Mouse (Mus musculus) MEL (cell line): ENCODE measurements around the gene Usp19. TPM values are rescaled to one million over a fixed set of nuclear protein-coding genes. Genes with fewer than 3 reads are reported as not detected.
A peak's percentile ranks its signal among the peaks of the same experiment; 100 is the strongest.

ENCODE experiments used
- DNase-seq: peaks from one replicate; pipeline ENCODE4 v3.0.0; 2011; ENCODE audit warnings: low read depth, low spot score
- H3K27ac ChIP-seq: 2 replicates; pipeline ENCODE4 v1.5.1; 2012; ENCODE audit warnings: low read depth, mild to moderate bottlenecking, control low read depth, low read length, moderate library complexity; ENCODE audit not compliant: control insufficient read depth
- H3K27me3 ChIP-seq, 2 experiments: fragments of 150-350 bp in 1 of 2; sonication (generic) in 1 of 2; 2 replicates each; pipeline ENCODE4 v1.6.1; 2012; ENCODE audit warnings: low read length in 2 of 2, mild to moderate bottlenecking in 2 of 2, improper control_type of control experiment in 1 of 2, moderate library complexity in 1 of 2; ENCODE audit not compliant: insufficient read depth in 2 of 2, control insufficient read depth in 1 of 2
- H3K36me3 ChIP-seq, 2 experiments: 2 replicates each; pipeline ENCODE4 v1.6.1; 2012 to 2014; ENCODE audit warnings: low read length in 2 of 2, improper control_type of control experiment in 1 of 2, inconsistent platforms in 1 of 2, mild to moderate bottlenecking in 1 of 2; ENCODE audit not compliant: insufficient read depth in 2 of 2, control insufficient read depth in 1 of 2
- H3K4me1 ChIP-seq, 2 experiments: fragments of 150-350 bp in 1 of 2; sonication (generic) in 1 of 2; 2 replicates each; pipeline ENCODE4 v1.6.1; 2012; ENCODE audit warnings: low read length in 2 of 2, improper control_type of control experiment in 1 of 2, mild to moderate bottlenecking in 1 of 2; ENCODE audit not compliant: insufficient read depth in 2 of 2, control insufficient read depth in 1 of 2
- H3K4me3 ChIP-seq, 2 experiments: fragments of 150-350 bp in 1 of 2; sonication (generic) in 1 of 2; 2 replicates each; pipeline ENCODE4 v1.5.1; 2012; ENCODE audit warnings: low read depth in 2 of 2, low read length in 2 of 2, mild to moderate bottlenecking in 2 of 2, moderate library complexity in 2 of 2, control low read depth in 1 of 2, improper control_type of control experiment in 1 of 2; ENCODE audit not compliant: control insufficient read depth in 1 of 2, insufficient read depth in 1 of 2
- H3K79me2 ChIP-seq: 2 replicates; pipeline ENCODE4 v1.6.1; 2012; ENCODE audit warnings: mild to moderate bottlenecking, low read length, moderate library complexity; ENCODE audit not compliant: control insufficient read depth, poor library complexity, insufficient read depth
- H3K9ac ChIP-seq: 2 replicates; pipeline ENCODE4 v1.6.1; 2012; ENCODE audit warnings: low read depth, mild to moderate bottlenecking, control low read depth, low read length, moderate library complexity; ENCODE audit not compliant: control insufficient read depth, poor library complexity, severe bottlenecking
- H3K9me3 ChIP-seq: fragments of 150-350 bp; sonication (generic); replicated peaks from 2 replicates; pipeline ENCODE4 v1.6.1; 2012; ENCODE audit warnings: mild to moderate bottlenecking, low read length, improper control_type of control experiment, moderate library complexity; ENCODE audit not compliant: insufficient read depth
- BHLHE40 ChIP-seq: IDR thresholded peaks from 2 replicates; pipeline ENCODE4 v1.6.1; 2012; ENCODE audit warnings: low read depth, mild to moderate bottlenecking, inconsistent platforms, low read length, improper control_type of control experiment, borderline replicate concordance
- CHD2 ChIP-seq: IDR thresholded peaks from 2 replicates; pipeline ENCODE4 v1.6.1; 2011; ENCODE audit warnings: low read length, improper control_type of control experiment
- CTCF ChIP-seq, 3 experiments: IDR thresholded peaks in 2 of 3; conservative IDR thresholded peaks in 1 of 3; 2 replicates each; pipeline ENCODE4 v1.5.1; 2011 to 2012; ENCODE audit warnings: low read length in 3 of 3, low read depth in 2 of 3, mild to moderate bottlenecking in 2 of 3, improper control_type of control experiment in 1 of 3, inconsistent platforms in 1 of 3, mixed read lengths in 1 of 3, moderate library complexity in 1 of 3; ENCODE audit not compliant: control insufficient read depth in 1 of 3, insufficient read depth in 1 of 3, poor library complexity in 1 of 3, severe bottlenecking in 1 of 3
- E2F4 ChIP-seq: IDR thresholded peaks from 2 replicates; pipeline ENCODE4 v1.6.1; 2011; ENCODE audit warnings: low read depth, low read length, improper control_type of control experiment, borderline replicate concordance
- ELF1 ChIP-seq: IDR thresholded peaks from 2 replicates; pipeline ENCODE4 v1.6.1; 2014; ENCODE audit warnings: low read depth, mild to moderate bottlenecking, inconsistent platforms, low read length, improper control_type of control experiment, moderate library complexity
- ETS1 ChIP-seq: IDR thresholded peaks from 2 replicates; pipeline ENCODE4 v1.6.1; 2012; ENCODE audit warnings: low read depth, mild to moderate bottlenecking, inconsistent platforms, low read length, improper control_type of control experiment, moderate library complexity
- MAZ ChIP-seq: IDR thresholded peaks from 2 replicates; pipeline ENCODE4 v1.6.1; 2012; ENCODE audit warnings: low read depth, mild to moderate bottlenecking, inconsistent platforms, low read length, improper control_type of control experiment
- MYB ChIP-seq: IDR thresholded peaks from 2 replicates; pipeline ENCODE4 v1.6.1; 2011; ENCODE audit warnings: mild to moderate bottlenecking, low read depth, low read length, improper control_type of control experiment
- POLR2A ChIP-seq, 2 experiments: IDR thresholded peaks; 2 replicates each; pipeline ENCODE4 v1.6.1; 2011 to 2012; ENCODE audit warnings: low read length in 2 of 2, mild to moderate bottlenecking in 2 of 2, control low read depth in 1 of 2, improper control_type of control experiment in 1 of 2, low read depth in 1 of 2, moderate library complexity in 1 of 2; ENCODE audit not compliant: control insufficient read depth in 1 of 2, insufficient read depth in 1 of 2, poor library complexity in 1 of 2
- RAD21 ChIP-seq: IDR thresholded peaks from 2 replicates; pipeline ENCODE4 v1.6.1; 2011; ENCODE audit warnings: mild to moderate bottlenecking, low read depth, low read length, improper control_type of control experiment
- RCOR1 ChIP-seq: IDR thresholded peaks from 2 replicates; pipeline ENCODE4 v1.6.1; 2012; ENCODE audit warnings: low read depth, mild to moderate bottlenecking, inconsistent platforms, low read length, improper control_type of control experiment
- UBTF ChIP-seq: IDR thresholded peaks from 2 replicates; pipeline ENCODE4 v1.6.1; 2012; ENCODE audit warnings: low read depth, mild to moderate bottlenecking, inconsistent platforms, low read length, improper control_type of control experiment, moderate library complexity, borderline replicate concordance; ENCODE audit not compliant: insufficient read depth
- ZMIZ1 ChIP-seq: IDR thresholded peaks from 2 replicates; pipeline ENCODE4 v1.6.1; 2012; ENCODE audit warnings: low read depth, mild to moderate bottlenecking, inconsistent platforms, low read length, improper control_type of control experiment, moderate library complexity
- polyA plus RNA-seq, 2 experiments: library from polyadenylated mRNA; stranded (reverse) in 1 of 2; unstranded in 1 of 2; fragments of >175 nt in 1 of 2; fragments of >200 nt in 1 of 2; gene quantifications; 2 replicates each; pipeline versions ENCODE4 v1.2.1 to v1.2.4; 2012; ENCODE audit warnings: low replicate concordance in 2 of 2, low read depth in 1 of 2; ENCODE audit not compliant: insufficient read length in 2 of 2, insufficient read depth in 1 of 2, missing spikeins in 1 of 2
- total RNA-seq: library from RNA; depleted of rRNA; stranded (reverse); fragments of 300-350 nt; gene quantifications from 2 replicates; pipeline ENCODE4 v1.2.3, GENCODE M21; 2012

Gene Usp19
- total and polyA plus RNA-seq, 3 experiments: 76.1 to 162 TPM; not detected in 1

GRCm38 (mm10) chr9:108445125-108445524, 45.3 kb upstream of the Usp19 start:
- TF ChIP-seq ZMIZ1: no peak
- TF ChIP-seq UBTF: no peak
- no peak for TF ChIP-seq MYB
- no peak for TF ChIP-seq CHD2
- no peak for TF ChIP-seq RCOR1
- no peak for TF ChIP-seq CTCF (IDR thresholded peaks at IDR 0.05 in 2 of 3, conservative IDR thresholded peaks at IDR 0.05 in 1 of 3; ENCODE audit: control insufficient read depth in 1 of 3, insufficient read depth in 1 of 3, low read depth in 2 of 3, low read length in 3 of 3, poor library complexity in 1 of 3, severe bottlenecking in 1 of 3)
- TF ChIP-seq POLR2A (IDR thresholded peaks at IDR 0.05; ENCODE audit: control insufficient read depth in 1 of 2, insufficient read depth in 1 of 2, low read depth in 1 of 2, low read length in 2 of 2, poor library complexity in 1 of 2): no peak
- no peak for TF ChIP-seq BHLHE40
- no peak for TF ChIP-seq MAZ
- TF ChIP-seq ETS1: no peak
- no peak for TF ChIP-seq E2F4
- no peak for TF ChIP-seq RAD21
- TF ChIP-seq, all 39 proteins: peak for 0
- H3K27me3 ChIP-seq: no peaks in the 10 kb centered on the region
- H3K79me2 ChIP-seq: 0 out of 2 replicates have a peak, but pooled peaks cover under 1% of the 10 kb centered on the region
- no peaks in the 10 kb centered on the region for H3K9me3 ChIP-seq
- peaks cover 5 to 15% of the 10 kb centered on the region in 2 experiments for H3K4me1 ChIP-seq
- H3K9ac ChIP-seq: no peak overlapping the region
- no peak overlapping the region for H3K27ac ChIP-seq
- H3K4me3 ChIP-seq: no peak overlapping the region
- peaks cover 0 to 6% of the 10 kb centered on the region in 2 experiments; a peak in 2 of 4 replicates for H3K36me3 ChIP-seq
- DNase-seq: no peak

DNA sequence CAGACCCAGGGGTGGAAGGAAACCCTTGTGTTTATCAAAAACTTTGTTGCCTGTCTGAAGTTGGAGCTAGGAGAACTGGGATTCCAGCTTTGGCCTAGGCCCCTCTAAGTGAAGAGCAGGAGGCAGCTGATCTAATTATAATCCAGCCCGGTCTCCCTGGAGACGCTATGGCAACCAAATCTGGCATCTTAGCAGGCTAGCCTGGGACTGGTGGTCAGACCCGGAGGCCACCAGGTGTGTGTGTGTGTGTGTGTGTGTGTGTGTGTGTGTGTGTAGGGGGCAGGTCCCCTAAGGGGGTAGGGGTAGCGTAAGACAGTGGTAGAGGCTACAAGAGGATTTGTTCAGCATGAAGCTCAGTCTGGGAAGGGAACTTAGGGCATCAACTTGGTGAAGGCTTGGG, 40.5 kb upstream of the Usp19 start:
- H3K9ac ChIP-seq: peak overlapping the region; percentile 0; the same call in 1 of the 2 replicates

More for the DNA sequence above, 40.5 kb upstream of the Usp19 start:
- peak overlapping the region; percentile 69 to 80; a peak in 1 of 4 replicates for H3K4me3 ChIP-seq
- H3K36me3 ChIP-seq: peaks cover 0 to 20% of the 10 kb centered on the region in 2 experiments; a peak in 2 of 4 replicates
- H3K79me2 ChIP-seq: peaks cover 5% of the 10 kb centered on the region
- no peaks in the 10 kb centered on the region for H3K27me3 ChIP-seq
- H3K27ac ChIP-seq: peak overlapping the region; percentile 5; the same call in 1 of the 2 replicates
- peak; percentile 38 for DNase-seq
- H3K4me1 ChIP-seq: peaks cover 20 to 45% of the 10 kb centered on the region in 2 experiments
- no peak for TF ChIP-seq CHD2
- TF ChIP-seq MYB: no peak
- no peak for TF ChIP-seq POLR2A (IDR thresholded peaks at IDR 0.05; ENCODE audit: control insufficient read depth in 1 of 2, insufficient read depth in 1 of 2, low read depth in 1 of 2, low read length in 2 of 2, poor library complexity in 1 of 2)
- no peak for TF ChIP-seq E2F4
- TF ChIP-seq ELF1: no peak
- TF ChIP-seq, all 39 proteins: peak for 0
- H3K9me3 ChIP-seq: no peaks in the 10 kb centered on the region
